Mouse (Mus musculus) E14TG2a.4 (cell line): ENCODE measurements around the gene Cct6b.

ENCODE experiments used
- CTCF ChIP-seq: conservative IDR thresholded peaks from 2 replicates; pipeline ENCODE4 v1.5.1; 2014; ENCODE audit warnings: low read length
- NANOG ChIP-seq: IDR thresholded peaks from 2 replicates; pipeline ENCODE4 v1.6.1; 2014; ENCODE audit warnings: borderline replicate concordance, low read length, mixed read lengths
- POU5F1 ChIP-seq: IDR thresholded peaks from 2 replicates; pipeline ENCODE4 v1.6.1; 2014; ENCODE audit warnings: low read length, borderline replicate concordance

DNA sequence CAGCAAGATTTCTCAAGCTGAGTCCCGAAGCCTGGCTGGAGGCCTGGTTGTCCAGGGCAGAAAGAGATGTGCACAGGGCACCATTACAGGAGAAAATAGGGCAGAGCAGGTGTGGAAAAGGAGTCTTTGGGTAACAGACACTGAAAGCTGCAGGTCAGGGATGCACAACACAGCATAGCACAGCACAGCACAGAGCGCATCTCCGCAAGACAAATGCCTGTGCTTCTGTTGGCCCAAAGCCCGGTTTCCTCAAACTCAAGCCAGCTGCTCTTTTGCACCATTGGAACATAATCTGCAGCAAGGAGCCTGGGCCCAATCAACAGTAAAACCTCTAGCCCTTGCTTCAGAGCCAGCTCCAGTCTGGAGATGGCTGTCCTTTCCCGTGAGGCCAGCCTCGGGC lies 79.4 kb downstream of the Cct6b start:
- no peak for TF ChIP-seq CTCF
- TF ChIP-seq POU5F1: no peak
- TF ChIP-seq NANOG: no peak
